Mouse (Mus musculus) bone marrow macrophage, adult 2 months (primary cell): ENCODE data around the gene Ptprd.

Source experiments
- CTCF ChIP-seq: IDR thresholded peaks from 2 replicates; pipeline ENCODE4 v1.5.1; 2012; ENCODE audit warnings: low read depth, mild to moderate bottlenecking, low read length, moderate library complexity
- POLR2A ChIP-seq: IDR thresholded peaks from 2 replicates; pipeline ENCODE4 v1.6.1; 2012; ENCODE audit warnings: mild to moderate bottlenecking, low read depth, low read length, borderline replicate concordance

DNA sequence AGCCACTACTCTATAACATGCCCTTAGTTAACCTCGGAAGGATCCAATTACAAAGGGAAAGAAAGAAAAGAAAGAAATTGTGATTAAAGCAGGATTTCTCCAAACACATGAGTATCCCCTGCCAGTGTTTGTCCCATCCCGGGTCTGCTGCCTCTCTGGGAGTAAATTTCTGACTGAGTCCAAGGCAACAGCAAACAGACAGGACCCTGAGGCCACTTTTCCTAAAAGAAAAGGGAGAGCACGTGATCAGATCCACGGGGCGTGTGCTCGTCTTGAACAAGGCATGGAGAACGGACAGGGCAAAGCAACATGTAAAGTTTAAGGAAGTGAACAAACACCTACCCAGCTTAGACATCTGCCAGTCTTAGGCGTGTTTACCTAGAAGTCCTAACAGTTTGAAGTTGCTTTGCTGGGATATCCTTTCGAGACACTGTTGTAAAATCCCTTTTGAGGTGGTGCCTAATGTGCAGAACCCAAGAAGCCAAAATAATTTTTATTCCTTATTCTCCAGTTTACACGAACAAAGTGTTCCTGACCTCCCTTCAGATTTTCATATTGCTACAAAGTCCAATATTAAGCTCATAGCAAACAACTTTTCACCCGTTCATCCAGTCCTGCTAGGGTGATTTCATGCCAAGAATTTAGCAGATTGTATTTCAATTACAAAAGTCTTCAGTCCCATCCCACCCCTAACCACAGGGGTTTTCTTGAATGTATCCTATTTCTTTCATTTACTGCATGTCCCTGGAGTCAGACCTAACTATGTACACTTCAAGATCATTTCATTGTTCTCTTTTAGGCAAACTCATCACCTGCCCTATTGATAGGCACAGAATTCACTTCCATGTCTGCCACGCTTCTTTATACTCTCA is 1921.9 kb downstream of the Ptprd start:
- no peak for TF ChIP-seq CTCF
- TF ChIP-seq POLR2A = no peak
